Mouse (Mus musculus) bone marrow, adult 2 months (tissue): ENCODE measurements around the gene Prm3.

Experiments
- CTCF ChIP-seq: fragments of 200-500 bp; IDR thresholded peaks from 2 replicates; pipeline ENCODE4 v1.5.1; 2011; ENCODE audit warnings: low read length, control low read depth; ENCODE audit not compliant: control insufficient read depth, insufficient read depth
- POLR2A ChIP-seq: fragments of 200-500 bp; IDR thresholded peaks from 2 replicates; pipeline ENCODE4 v1.6.1; 2011; ENCODE audit warnings: low read depth, mild to moderate bottlenecking, control low read depth, low read length, borderline replicate concordance; ENCODE audit not compliant: control insufficient read depth

GRCm38 (mm10) chr16:10782377-10783151, 8.2 kb downstream of the Prm3 start:
- no peak for TF ChIP-seq CTCF
- TF ChIP-seq POLR2A: no peak
